Mouse (Mus musculus) embryonic facial prominence, embryonic 15.5 days (tissue): ENCODE data around the gene Klc1. TPM values are rescaled to one million over a fixed set of nuclear protein-coding genes. Genes with fewer than 3 reads are reported as not detected.

ENCODE experiments used
- polyA plus RNA-seq: library from polyadenylated mRNA; unstranded; fragments of >200 nt; fragmentation: Nextera tagmentation; extraction: Ambion mirVana; gene quantifications from 2 replicates; pipeline ENCODE4 v1.2.1, GENCODE M21; 2015

Klc1 gene
- polyA plus RNA-seq, 1 experiment from 2014 or later, result 124 TPM

Other genes starting within 250 kb of the Klc1 start
- gene Eif5, start 220.8 kb upstream of the Klc1 start, polyA plus RNA-seq, result 488 and 504 TPM in 2 replicates
- 37.7 and 40.1 TPM in 2 replicates for gene Mark3, start 184.3 kb upstream of the Klc1 start, polyA plus RNA-seq
- gene Ckb, start 86.5 kb upstream of the Klc1 start, polyA plus RNA-seq, result 247 and 255 TPM in 2 replicates
- 13.3 and 15.4 TPM in 2 replicates for gene Trmt61a, start 80.7 kb upstream of the Klc1 start, polyA plus RNA-seq
- 65.5 and 66.6 TPM in 2 replicates for gene Bag5, start 45.6 kb upstream of the Klc1 start, polyA plus RNA-seq
- gene Apopt1, start 45.6 kb upstream of the Klc1 start, polyA plus RNA-seq, result 52.6 and 55.7 TPM in 2 replicates
- 9.4 and 13.5 TPM in 2 replicates for gene Xrcc3, start 55.0 kb downstream of the Klc1 start, polyA plus RNA-seq
- 120 and 121 TPM in 2 replicates for gene Zfyve21, start 55.3 kb downstream of the Klc1 start, polyA plus RNA-seq
- 12.8 and 16.9 TPM in 2 replicates for gene Ppp1r13b, start 149.3 kb downstream of the Klc1 start, polyA plus RNA-seq
- 574 and 621 TPM in 2 replicates for gene Atp5mpl, start 208.1 kb downstream of the Klc1 start, polyA plus RNA-seq
- gene Tdrd9, start 212.7 kb downstream of the Klc1 start, polyA plus RNA-seq, result 0.41 and 0.46 TPM in 2 replicates
- not detected in 2 replicates for gene Rd3l, start 222.5 kb downstream of the Klc1 start, polyA plus RNA-seq